Mouse (Mus musculus) ovary, postnatal 36 days (tissue): ENCODE data around the gene Bcl9.
A peak's percentile ranks its signal among the peaks of the same experiment; 100 is the strongest.

Experiments
- DNase-seq: peaks from one replicate; pipeline ENCODE4 v3.0.0; 2022; ENCODE audit warnings: low spot score, mixed read lengths

The Bcl9 gene

GRCm38 (mm10) chr3:97296941-97297552, 670 bp downstream of the Bcl9 start:
- DNase-seq, result peak; percentile 60

GRCm38 (mm10) chr3:97294334-97294733, 3.4 kb downstream of the Bcl9 start:
- DNase-seq, result no peak

- no peak for DNase-seq
Observed at GRCm38 (mm10) chr3:97284878-97285277, 12.8 kb downstream of the Bcl9 start.

GRCm38 (mm10) chr3:97284056-97284455, 13.7 kb downstream of the Bcl9 start:
- DNase-seq, result no peak

GRCm38 (mm10) chr3:97281426-97281825, 16.3 kb downstream of the Bcl9 start:
- DNase-seq, result no peak

- no peak for DNase-seq
Observed at GRCm38 (mm10) chr3:97275708-97276107, 22.0 kb downstream of the Bcl9 start.

GRCm38 (mm10) chr3:97274516-97275230, 23.0 kb downstream of the Bcl9 start:
- no peak for DNase-seq

- DNase-seq, result no peak
Observed at GRCm38 (mm10) chr3:97273876-97274275, 23.8 kb downstream of the Bcl9 start.

GRCm38 (mm10) chr3:97265667-97266415, 31.9 kb downstream of the Bcl9 start:
- DNase-seq, result no peak

GRCm38 (mm10) chr3:97262235-97262634, 35.5 kb downstream of the Bcl9 start:
- no peak for DNase-seq

GRCm38 (mm10) chr3:97255706-97256339, 41.9 kb downstream of the Bcl9 start:
- DNase-seq, result no peak

- DNase-seq, result no peak
Observed at GRCm38 (mm10) chr3:97254861-97255465, 42.8 kb downstream of the Bcl9 start.

GRCm38 (mm10) chr3:97253823-97254600, 43.7 kb downstream of the Bcl9 start:
- DNase-seq, result no peak

- DNase-seq, result no peak
Observed at GRCm38 (mm10) chr3:97252896-97253295, 44.8 kb downstream of the Bcl9 start.

GRCm38 (mm10) chr3:97242629-97243167, 55.0 kb downstream of the Bcl9 start:
- no peak for DNase-seq

- DNase-seq, result no peak
Observed at GRCm38 (mm10) chr3:97241826-97242225, 55.9 kb downstream of the Bcl9 start.

GRCm38 (mm10) chr3:97239793-97240192, 57.9 kb downstream of the Bcl9 start:
- DNase-seq, result no peak

GRCm38 (mm10) chr3:97239316-97239715, 58.4 kb downstream of the Bcl9 start:
- DNase-seq, result no peak

- no peak for DNase-seq
Observed at GRCm38 (mm10) chr3:97238521-97238920, 59.2 kb downstream of the Bcl9 start.

GRCm38 (mm10) chr3:97237403-97237802, 60.3 kb downstream of the Bcl9 start:
- no peak for DNase-seq

GRCm38 (mm10) chr3:97234797-97235196, 62.9 kb downstream of the Bcl9 start:
- no peak for DNase-seq
